Mouse (Mus musculus) 3134 (cell line): ENCODE measurements around the gene Cln5.

Experiments
- DNase-seq: peaks from one replicate; pipeline ENCODE4 v3.0.0-alpha.2; 2011; ENCODE audit warnings: low spot score; ENCODE audit not compliant: insufficient read length; ENCODE audit errors: extremely low read depth

The Cln5 gene

DNA sequence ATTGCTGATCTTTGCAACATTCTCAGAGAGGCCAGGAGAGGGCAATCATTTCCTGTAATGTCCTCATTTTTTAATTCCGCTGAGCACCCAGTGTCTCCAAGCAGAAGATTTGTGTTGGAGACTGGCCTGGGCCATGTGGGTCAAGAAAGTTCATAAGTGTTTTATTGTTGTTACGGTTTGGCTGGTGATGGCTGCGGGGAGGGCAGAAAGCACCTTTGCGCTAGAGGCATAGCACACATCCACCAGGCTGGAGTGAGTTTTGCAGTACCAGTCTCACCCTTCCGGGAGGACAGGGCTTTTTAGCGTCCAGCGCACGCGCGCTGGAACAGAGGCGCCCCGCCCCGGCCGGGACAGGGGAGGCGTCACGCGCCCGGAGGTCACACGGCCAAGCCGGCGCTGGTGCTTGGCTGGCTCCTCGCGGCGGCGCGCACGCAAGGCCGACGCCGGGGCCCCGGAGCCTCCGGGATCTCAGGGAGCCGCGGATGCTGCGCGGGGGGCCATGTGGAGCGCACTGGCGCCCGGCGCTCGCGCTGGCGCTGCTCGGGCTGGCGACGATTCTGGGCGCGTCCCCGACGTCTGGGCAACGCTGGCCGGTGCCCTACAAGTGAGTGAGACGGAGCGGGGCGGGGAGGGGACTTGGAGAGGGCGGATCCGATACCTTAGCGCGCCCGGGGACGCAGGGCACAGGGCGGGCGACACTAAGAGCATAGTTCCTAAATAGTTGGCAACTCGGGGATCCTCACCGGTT lies at the start of gene Cln5:
Cln5 (plus strand) TSS at position 353 of the 748 bp plus-strand sequence.
- peak; percentile 94 for DNase-seq

DNA sequence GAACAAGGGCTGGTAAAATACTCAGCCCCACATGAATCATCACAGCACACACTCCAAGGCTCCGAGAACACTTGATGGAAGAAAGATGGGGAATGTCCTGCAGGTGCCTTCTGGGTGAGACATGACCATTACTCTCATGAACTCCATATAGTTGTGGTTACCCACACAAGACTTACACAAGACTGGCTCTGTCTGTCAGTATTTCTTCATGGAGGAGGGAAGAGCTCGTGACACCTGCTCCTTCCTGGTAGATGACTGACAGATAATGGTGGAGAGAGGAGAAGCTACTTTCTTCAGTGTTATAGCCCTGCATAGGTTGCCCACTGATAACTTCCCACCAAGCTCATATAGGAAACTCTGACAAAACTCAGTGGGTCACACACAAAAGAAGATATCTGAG lies 40.8 kb upstream of the Cln5 start:
- no peak for DNase-seq

DNA sequence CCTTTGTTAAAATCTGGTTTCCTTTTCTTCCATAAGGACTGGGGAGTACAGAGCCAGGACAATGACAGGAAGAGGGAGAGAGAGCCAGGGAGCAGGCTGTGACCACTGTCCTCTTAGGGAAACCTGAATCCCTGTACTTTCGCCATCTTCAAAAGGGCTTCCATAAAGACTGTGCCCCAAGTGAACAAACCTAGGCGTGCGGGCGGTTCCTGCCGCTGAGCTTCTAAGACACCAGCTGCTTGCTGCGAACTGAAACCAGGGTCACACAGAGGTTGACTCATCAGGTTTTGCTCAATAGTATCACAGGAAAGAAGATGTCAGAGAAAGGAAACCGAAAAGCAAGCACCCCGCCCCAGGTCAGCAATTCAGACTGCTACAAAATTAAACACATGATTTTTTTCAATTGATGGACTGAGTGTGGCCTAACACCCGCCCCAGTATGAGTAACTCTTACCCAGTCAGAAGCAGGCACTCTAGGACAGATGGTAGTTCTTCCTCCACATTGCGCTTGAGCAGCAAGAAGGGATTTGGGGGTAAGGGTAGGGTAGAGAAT lies 36.7 kb upstream of the Cln5 start:
- DNase-seq = no peak

DNA sequence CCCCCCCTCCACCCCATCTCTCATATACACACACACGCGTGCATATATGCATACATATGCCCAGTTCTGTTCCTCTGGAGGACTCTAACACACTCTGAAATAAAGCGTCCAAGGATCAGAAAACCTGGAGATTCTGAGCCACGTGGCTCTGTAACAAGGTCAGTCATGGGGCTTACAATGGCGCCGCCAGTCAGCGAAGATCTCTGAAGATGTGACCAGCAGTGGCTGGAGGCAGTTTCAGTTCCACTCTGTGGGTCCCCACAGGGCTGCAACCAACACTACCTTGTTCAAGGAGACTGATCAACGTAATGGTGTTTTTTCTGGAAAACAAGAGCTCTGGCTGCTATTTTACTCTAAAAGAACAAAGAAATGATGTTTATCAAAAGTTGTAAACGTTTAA lies 35.9 kb upstream of the Cln5 start:
- DNase-seq = no peak

DNA sequence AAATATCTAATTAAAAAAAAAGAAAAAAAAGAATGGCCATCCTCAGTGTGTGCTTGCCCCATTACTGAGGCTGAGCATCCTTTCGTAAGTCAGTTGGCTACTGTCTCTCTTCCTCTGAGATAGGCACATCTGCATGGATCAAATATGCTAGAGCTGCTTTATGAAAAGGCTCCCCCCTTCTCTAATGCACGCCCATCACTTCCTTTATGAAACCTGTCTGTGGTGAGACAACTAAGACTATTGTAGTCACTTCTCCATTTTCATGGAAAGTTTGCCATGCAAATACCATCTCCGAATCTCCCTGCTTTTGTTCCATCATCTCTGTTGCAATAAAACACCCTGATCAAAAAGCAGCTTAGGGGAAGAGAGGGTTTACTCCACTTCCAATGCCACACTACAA lies 33.0 kb upstream of the Cln5 start:
- no peak for DNase-seq

DNA sequence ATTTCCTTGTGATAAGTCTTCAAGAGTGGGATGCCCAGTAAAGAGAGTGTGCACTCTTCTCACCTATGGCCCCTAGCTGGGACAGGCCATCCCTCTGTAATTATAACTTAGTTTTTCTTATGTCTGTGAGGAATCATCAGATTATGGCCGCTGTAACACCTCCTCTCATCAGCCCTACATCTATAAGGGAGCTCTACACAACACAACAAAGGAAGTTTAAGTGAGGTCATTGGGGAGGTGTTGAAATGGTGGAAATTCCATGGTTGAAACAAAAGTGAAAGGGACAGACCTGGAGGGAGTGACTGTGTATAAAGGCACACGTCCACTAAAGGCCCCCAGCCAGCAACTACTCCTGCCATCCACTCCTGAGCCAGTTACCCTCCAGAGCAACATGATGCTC lies 23.3 kb upstream of the Cln5 start, which contains the start of gene Acod1:
Acod1 (plus strand) TSS at position 301 of the 400 bp plus-strand sequence.
- no peak for DNase-seq

DNA sequence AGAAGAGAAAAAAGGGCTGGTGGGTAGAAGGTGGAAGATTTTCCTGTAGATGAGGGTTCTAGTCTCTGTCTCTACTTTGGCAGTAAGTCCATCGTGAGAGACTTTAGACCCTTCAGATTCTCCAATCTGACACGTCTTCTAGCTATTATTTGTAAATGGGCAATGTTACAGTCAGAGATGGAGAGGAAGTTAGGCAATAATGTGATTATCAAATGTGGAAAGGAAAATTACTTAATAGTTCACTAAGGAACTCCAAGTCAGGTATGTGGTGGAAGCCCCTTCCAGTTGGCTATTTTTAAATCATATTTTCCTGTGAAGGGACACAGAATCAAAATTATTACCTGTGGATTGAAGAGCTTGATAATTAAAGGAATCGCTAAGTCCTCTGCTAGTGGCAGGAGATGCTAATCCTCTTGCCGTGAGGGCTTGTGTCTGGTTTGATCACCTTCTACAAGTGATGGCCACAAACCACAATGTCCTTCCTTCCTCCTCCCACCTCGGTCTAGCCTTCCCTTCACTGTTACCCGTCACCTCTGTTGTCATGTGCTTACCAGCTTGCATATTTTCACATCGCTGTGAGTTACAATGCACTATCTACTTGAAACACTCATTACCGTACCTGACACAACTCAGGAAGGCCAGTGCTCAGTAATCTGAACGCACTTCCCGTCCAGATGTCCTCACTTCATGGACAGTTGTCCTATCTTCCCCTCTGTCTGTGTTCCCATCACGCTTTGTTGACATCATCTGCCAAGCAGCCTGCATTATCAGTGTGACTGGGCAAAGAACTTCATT lies 21.5 kb upstream of the Cln5 start:
- DNase-seq = no peak

DNA sequence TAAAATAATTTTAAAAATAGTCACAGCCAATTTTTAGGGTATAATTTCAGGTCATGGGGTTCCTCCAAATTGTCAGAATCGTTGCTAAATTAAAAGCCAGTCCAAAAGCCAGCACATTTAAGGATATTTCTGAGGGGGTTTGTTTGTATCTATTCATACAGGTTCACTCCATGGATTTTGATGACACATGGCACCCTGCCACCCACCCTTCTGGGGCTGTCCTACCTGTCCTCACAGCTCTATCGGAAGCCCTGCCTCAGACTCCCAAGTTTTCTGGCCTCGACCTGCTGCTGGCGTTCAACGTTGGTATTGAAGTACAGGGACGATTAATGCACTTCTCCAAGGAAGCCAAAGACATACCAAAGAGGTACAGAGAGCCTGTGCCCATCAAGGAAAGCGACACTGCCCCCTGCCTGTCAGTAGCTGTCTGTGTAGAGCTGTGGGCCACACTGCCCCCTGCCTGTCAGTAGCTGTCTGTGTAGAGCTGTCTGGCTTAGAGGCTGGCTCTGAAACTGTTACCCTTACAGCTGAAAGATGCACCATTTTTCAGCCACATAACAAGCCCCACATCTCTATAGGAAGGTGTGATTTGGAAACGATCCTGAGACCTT lies 18.8 kb upstream of the Cln5 start:
- DNase-seq = peak; percentile 22

DNA sequence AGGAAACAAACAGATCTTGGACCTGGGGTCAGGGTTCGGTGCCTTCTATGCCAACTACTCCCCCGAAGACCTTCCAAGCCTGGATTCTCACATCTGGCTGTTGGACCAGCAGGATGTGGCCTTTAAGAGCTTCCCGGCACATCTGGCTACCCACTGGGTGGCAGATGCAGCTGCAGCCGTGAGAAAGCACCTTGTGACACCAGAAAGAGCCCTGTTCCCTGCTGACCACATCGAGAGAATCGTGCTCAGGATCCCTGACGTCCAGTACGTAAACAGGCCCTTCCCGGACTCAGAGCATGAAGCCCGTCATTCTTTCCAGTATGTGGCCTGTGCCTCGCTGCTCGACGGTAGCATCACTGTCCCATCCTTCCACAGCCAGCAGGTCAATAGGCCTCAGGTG lies 15.3 kb upstream of the Cln5 start:
- DNase-seq = no peak

DNA sequence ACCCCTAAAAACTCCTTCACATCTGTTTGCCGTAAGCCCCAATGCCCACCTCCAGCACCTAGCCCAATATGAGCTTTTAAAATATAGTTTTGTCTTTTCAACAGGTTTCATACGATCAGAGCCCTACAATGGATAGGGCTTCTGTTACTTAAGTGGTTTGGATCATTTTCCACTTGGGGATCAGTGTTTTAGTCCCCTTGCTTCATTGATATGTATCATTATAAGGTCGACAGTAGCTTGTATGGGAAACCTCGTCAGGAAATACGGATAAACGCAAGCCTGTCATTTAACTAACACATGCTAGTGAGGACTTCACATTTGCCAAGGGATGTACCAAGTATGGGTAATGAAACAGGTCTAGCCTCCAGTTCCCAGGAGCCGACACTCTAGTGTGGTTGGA lies 13.4 kb upstream of the Cln5 start:
- DNase-seq = no peak

DNA sequence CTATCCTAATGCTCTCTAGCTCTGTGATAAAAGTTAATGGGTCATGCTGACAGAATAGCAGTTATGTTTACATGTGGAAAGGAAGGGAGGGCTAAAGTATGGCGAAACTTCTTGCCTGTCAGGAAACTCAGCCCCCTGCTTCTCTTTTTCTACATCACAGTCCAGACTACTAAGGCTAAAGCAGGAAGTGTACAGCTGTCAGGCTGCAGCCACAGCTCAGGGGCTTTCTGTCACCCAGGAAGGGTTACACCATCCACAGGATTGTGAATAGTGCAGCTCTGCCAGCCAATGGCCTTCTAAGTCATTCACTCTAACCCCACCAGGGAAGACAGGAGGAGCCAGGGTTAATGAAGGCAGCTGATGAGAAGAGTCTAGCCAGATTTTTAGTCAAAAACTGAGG lies 11.0 kb upstream of the Cln5 start:
- no peak for DNase-seq

DNA sequence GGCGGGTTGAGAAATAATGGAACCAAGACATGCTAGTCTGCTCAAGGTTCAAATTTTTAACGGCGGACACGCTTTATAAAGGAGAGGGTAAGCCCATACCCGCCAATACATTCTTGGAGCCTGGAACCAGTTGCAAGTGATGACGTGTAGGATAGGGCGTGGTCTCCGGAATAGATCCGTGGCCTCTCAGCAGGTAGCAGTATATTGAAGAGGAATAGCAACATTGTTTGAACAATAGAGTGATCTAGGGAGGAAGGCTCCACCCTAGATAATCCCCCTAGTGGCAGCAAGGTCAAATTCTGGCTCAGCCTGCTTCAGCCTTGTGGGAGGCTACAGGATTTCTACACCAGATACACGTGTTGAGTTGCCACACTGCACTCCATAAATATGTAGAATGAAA lies 10.5 kb upstream of the Cln5 start:
- DNase-seq = no peak

DNA sequence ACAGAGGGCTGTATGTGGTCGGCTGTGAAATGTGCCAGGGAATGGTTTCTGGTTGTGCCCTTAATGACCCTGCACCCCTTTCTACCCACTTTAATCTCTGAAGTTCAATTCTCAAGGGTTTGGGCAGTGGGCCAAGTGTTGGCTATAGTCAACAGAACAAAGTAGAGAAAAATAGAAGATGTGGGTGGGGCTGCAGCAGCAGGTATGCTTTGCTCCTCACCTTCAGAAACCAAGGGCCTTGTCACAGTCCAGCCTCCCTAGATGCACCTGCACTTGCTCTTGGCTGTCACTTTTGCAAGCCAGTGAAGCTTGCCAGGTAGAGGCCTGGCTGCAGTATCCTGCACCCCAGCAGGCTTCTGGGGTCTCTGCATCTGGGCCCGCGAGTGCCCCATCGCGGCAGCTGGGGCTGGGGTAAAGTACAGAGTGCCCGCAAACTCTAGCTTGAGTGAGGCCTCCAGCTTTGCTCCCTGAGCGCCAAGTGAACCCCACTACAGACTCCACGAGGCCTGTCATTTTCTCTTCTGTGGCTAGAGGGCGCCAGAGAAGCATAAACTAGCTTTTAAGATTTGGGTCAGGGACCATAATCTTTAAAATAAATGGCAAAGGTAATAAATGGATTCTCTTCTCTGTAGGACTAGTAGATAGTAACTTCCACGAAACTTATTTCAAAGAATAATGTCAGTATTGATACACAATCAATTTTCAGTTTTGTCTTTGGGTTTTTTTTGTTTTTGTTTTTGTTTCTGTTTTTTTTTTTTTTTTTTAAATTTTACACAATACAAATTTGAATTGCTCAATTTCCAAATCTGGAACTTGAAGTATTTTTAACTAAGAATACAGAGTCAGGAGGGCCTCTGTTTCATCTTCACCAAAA lies 4.5 kb upstream of the Cln5 start:
- DNase-seq = peak; percentile 43

DNA sequence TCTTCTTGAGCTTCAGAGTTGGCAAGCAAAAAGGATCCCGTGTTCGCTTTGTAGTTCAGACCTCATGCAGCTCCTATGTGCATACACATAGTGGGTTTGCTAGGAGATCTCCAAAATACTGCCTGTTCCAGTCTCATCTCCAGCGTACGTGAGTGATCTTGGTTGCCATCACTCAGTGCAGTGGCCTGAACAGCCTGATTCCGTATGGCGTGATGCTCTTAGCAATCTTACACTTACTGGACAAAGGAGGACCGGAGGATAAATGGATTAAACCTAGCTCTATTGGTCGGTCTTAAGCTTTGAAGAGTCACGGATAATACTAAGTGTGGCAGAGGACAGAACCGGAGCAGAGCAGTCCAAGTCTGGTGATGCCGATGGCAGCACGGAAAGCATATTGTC lies 552 bp upstream of the Cln5 start:
- no peak for DNase-seq

DNA sequence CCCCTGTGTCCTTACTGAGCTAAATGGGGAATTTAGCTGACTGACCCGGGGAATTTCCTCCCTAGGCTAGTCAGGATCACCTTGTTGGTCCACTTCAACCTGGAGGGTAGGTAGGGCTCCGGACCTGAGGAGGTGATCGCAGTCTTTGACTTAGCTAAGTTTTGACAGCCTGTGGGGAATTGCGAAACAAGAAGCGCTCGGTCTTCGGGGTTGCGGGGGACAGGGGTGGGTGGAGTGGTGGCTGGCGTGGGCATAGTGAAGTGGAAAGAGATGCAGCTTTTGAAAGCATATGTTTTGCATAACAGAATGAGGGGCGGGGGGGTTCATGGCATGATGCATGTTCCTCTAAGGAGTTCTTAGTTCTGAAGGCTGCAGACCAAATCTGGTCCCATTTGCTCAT lies 774 bp downstream of the Cln5 start:
- peak; percentile 27 for DNase-seq

DNA sequence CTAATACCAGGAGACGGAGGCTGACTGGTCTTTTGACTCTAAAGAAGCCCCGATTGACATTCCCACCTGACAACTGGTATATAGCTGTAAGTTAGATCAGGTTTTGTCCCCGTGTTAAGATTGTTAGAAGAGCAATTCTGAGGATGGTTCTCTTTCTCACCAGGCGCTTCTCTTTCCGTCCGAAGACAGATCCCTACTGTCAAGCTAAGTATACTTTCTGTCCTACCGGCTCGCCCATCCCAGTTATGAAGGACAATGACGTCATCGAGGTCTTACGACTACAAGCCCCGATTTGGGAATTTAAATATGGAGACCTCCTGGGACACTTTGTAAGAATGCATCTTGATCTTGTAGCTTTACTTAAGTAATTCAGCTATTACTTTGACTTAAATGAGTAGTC lies 1.5 kb downstream of the Cln5 start:
- DNase-seq = no peak

DNA sequence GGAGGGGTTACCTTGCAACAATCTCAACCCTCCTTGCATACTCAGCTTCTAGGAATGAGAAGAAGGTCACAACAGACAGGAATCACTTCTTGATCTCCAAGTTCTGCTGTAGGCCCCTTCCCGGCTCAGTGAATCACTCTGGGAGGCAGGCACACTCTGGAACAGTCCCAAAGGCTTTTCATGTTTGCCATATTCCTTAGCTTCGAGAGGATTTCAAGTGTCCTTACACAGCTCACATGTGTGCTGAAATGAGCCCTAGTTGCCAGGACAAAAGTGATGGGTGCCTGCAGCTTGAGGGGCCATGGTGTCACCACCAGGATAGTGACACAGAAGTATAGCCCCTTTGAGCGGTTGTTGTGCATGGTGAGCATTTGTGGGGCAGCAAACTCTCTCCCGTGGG lies 2.7 kb downstream of the Cln5 start:
- no peak for DNase-seq

DNA sequence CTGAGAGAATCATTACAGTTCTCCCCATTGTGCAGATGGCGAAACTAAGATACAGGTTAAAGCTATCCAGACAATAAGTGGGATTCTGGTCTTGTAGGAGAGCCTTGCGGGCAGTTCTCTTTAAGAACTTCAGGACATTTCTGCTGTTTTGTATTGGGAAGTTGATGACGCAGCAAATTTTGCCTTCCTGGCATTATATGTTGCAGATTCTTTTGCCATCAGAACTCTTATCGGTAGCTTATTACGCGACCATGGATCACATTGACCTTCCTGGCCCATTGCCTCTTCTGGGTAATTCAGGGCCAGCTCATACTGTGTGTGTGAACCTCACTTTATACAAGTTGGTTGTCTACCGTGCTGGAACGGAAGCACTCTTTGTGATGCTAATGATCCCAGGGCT lies 3.8 kb downstream of the Cln5 start:
- no peak for DNase-seq

DNA sequence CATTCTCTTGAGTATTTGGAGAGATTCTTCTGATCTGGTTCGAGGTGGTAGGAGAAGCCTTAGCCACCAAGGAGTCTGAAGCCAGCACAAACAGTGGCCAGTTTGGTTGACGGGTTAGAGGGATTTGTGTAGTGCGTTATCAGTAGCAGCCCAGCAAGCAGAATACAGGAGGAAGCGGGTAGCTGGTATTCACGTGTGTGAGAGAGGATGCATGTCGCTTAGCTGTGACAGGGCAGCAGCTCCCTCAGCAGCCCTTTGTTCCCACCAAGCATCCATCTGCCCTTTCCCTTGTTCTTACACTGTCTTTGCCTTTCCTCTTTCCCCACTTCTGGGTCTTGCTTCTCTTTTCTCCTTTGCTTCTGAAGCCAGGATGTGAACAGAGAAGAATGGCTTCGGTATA lies 5.2 kb downstream of the Cln5 start:
- DNase-seq = no peak

DNA sequence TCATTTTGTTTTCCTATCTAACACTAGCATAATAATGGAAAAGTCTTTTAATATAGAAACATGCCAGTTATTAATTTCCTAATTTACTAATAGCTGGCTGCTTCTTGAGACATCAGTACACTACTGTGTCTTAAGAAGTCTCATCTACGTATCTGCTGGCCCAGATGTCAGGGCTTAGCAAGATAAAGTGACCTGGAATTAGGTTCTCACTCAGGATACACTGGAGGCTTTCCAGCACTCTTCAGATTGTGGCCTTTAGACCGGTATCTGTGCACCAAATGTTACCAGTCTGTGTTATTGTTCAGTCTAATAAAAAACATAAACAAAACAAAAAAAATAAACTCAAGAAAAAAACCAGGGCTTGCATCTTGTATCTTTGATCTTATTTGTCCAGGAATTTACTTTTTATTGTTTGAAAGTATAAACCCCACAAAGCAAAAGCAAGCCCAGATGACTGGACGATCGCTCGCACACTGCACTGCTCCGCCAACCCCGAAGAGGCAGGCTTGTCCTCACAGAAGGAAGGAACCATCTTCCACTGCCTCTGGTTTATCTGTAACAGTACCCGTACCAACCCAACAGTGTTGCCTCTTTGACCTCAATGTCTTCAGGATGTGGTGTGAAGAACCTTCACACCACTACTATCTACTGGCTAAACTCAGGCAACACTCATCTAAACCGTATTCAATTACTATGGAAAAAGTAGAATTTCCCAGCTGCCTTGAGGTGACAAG lies 7.4 kb downstream of the Cln5 start:
- DNase-seq = no peak
